Mouse (Mus musculus) intestine, embryonic 14.5 days (tissue): ENCODE data around the gene Stoml2. TPM values are rescaled to one million over a fixed set of nuclear protein-coding genes. Genes with fewer than 3 reads are reported as not detected.

Experiments used
- ATAC-seq: fragments of 200-750 bp; cut with Nextera tagmentation; replicated peaks from 2 replicates; pipeline ENCODE4 v1.8.0; 2017; ENCODE audit warnings: low read depth, moderate number of reproducible peaks, moderate TSS enrichment, moderate library complexity; ENCODE audit not compliant: low FRiP score, low TSS enrichment
- DNase-seq: peaks from one replicate; pipeline ENCODE4 v3.0.0-alpha.2; 2018; ENCODE audit warnings: low spot score
- H3K27ac ChIP-seq: fragments of 300-500 bp; sonication (generic); 2 replicates; pipeline ENCODE4 v1.5.1; 2014; ENCODE audit warnings: low read depth, mild to moderate bottlenecking, control low read depth
- H3K27me3 ChIP-seq: fragments of 300-500 bp; sonication (generic); replicated peaks from 2 replicates; pipeline ENCODE4 v1.6.1; 2014; ENCODE audit warnings: low read length, control low read depth; ENCODE audit not compliant: control insufficient read depth, insufficient read depth
- H3K36me3 ChIP-seq: fragments of 300-500 bp; sonication (generic); 2 replicates; pipeline ENCODE4 v1.6.1; 2014; ENCODE audit warnings: low read length, control low read depth; ENCODE audit not compliant: control insufficient read depth, insufficient read depth
- H3K4me1 ChIP-seq: fragments of 300-500 bp; sonication (generic); replicated peaks from 2 replicates; pipeline ENCODE4 v1.6.1; 2014; ENCODE audit warnings: low read length, control low read depth, mixed read lengths; ENCODE audit not compliant: control insufficient read depth, insufficient read depth
- H3K4me2 ChIP-seq: fragments of 300-500 bp; sonication (generic); 2 replicates; pipeline ENCODE4 v1.6.1; 2014; ENCODE audit warnings: low read length
- H3K4me3 ChIP-seq: fragments of 300-500 bp; sonication (generic); 2 replicates; pipeline ENCODE4 v1.5.1; 2014; ENCODE audit warnings: low read depth, low read length, control low read depth, mixed read lengths
- H3K9ac ChIP-seq: fragments of 300-500 bp; sonication (generic); 2 replicates; pipeline ENCODE4 v1.6.1; 2014; ENCODE audit warnings: mild to moderate bottlenecking, low read length
- H3K9me3 ChIP-seq: fragments of 300-500 bp; sonication (generic); 2 replicates; pipeline ENCODE4 v1.6.1; 2016; ENCODE audit warnings: low read length, control low read depth; ENCODE audit not compliant: control insufficient read depth
- WGBS: fragments of 180-500 bp; shearing (Covaris S2); extraction: QIAGEN DNeasy Blood & Tissue Kit; methylation state at CpG from one replicate; pipeline ENCODE4 v1.1.7; 2014; 5-methylcytosine and 5-hydroxymethylcytosine counted together
- polyA plus RNA-seq: library from polyadenylated mRNA; unstranded; fragments of >200 nt; fragmentation: Nextera tagmentation; extraction: Ambion mirVana; gene quantifications from 2 replicates; pipeline ENCODE4 v1.2.1, GENCODE M21; 2014

The Stoml2 gene
- polyA plus RNA-seq, 1 experiment from 2014 or later, result 332 TPM

GRCm38 (mm10) chr4:43032501-43032900 is 991 bp upstream of the Stoml2 start:
- ATAC-seq (no peak), DNase-seq (no peak)

GRCm38 (mm10) chr4:43030780-43031230 is 705 bp downstream of the Stoml2 start:
- Histone ChIP-seq H3K4me3 (peak overlapping the region; percentile 87), H3K9me3 (no peaks in the 10 kb centered on the region), H3K9ac (peak overlapping the region; percentile 90), H3K27me3 (no peaks in the 10 kb centered on the region), H3K36me3 (peaks cover 57% of the 10 kb centered on the region), H3K4me1 (peaks cover 9% of the 10 kb centered on the region; the same call in 1 of the 2 replicates), H3K27ac (peak overlapping the region; percentile 83), H3K4me2 (peak overlapping the region; percentile 70)
- ATAC-seq, result peak; percentile 65
- 2% methylated on average over 28 of the region's 28 CpGs for WGBS
- DNase-seq, result no peak

More at GRCm38 (mm10) chr4:43032501-43032900, 991 bp upstream of the Stoml2 start:
- no peak overlapping the region for H3K27ac ChIP-seq
- no peaks in the 10 kb centered on the region for H3K9me3 ChIP-seq
- 93% methylated on average over 1 of the region's 1 CpGs for WGBS
- no peak overlapping the region for H3K4me3 ChIP-seq
- H3K4me2 ChIP-seq, result no peak overlapping the region
- H3K36me3 ChIP-seq, result peaks cover 55% of the 10 kb centered on the region
- H3K27me3 ChIP-seq, result no peaks in the 10 kb centered on the region
- peaks cover 9% of the 10 kb centered on the region; the same call in 1 of the 2 replicates for H3K4me1 ChIP-seq
- H3K9ac ChIP-seq, result no peak overlapping the region

- H3K27ac ChIP-seq, result no peak overlapping the region
- no peaks in the 10 kb centered on the region for H3K27me3 ChIP-seq
- H3K36me3 ChIP-seq, result peaks cover 55% of the 10 kb centered on the region
- no peak for ATAC-seq
- peak overlapping the region; percentile 70 for H3K4me2 ChIP-seq
- no peaks in the 10 kb centered on the region for H3K9me3 ChIP-seq
- H3K4me1 ChIP-seq, result peaks cover 9% of the 10 kb centered on the region; the same call in 1 of the 2 replicates
- H3K4me3 ChIP-seq, result peak overlapping the region; percentile 87
- H3K9ac ChIP-seq, result peak overlapping the region; percentile 90
- 71% methylated on average over 9 of the region's 9 CpGs for WGBS
- no peak for DNase-seq
These were observed 1.2 kb downstream of the Stoml2 start for GRCm38 (mm10) chr4:43030352-43030751.

- no peak overlapping the region for H3K4me2 ChIP-seq
- DNase-seq (no peak), ATAC-seq (no peak)
- no peak overlapping the region for H3K4me3 ChIP-seq
- H3K9me3 ChIP-seq, result no peaks in the 10 kb centered on the region
- H3K27me3 ChIP-seq, result no peaks in the 10 kb centered on the region
- H3K36me3 ChIP-seq, result peaks cover 53% of the 10 kb centered on the region
- peaks cover 10% of the 10 kb centered on the region for H3K4me1 ChIP-seq
- WGBS, result 94% methylated on average over 9 of the region's 9 CpGs
- H3K27ac ChIP-seq, result no peak overlapping the region
- no peak overlapping the region for H3K9ac ChIP-seq
These were observed 1.8 kb downstream of the Stoml2 start for GRCm38 (mm10) chr4:43029749-43030148.

GRCm38 (mm10) chr4:43029121-43029520 is 2.4 kb downstream of the Stoml2 start:
- H3K27me3 ChIP-seq, result no peaks in the 10 kb centered on the region
- no peak overlapping the region for H3K27ac ChIP-seq
- peaks cover 16% of the 10 kb centered on the region for H3K4me1 ChIP-seq
- WGBS, result 90% methylated on average over 7 of the region's 7 CpGs
- ATAC-seq (no peak), DNase-seq (no peak)
- H3K36me3 ChIP-seq, result peaks cover 48% of the 10 kb centered on the region
- H3K4me2 ChIP-seq, result no peak overlapping the region
- no peak overlapping the region for H3K4me3 ChIP-seq
- H3K9me3 ChIP-seq, result no peaks in the 10 kb centered on the region
- no peak overlapping the region for H3K9ac ChIP-seq

GRCm38 (mm10) chr4:43025084-43025960 is 6.2 kb downstream of the Stoml2 start, which contains the start of gene Pigo:
TSS of gene Pigo (minus strand) at chr4:43025819.
- Histone ChIP-seq H3K4me1 (peaks cover 11% of the 10 kb centered on the region), H3K9ac (peak within 1 kb of the TSS; percentile 60), H3K27me3 (no peaks in the 10 kb centered on the region), H3K9me3 (no peaks in the 10 kb centered on the region), H3K4me2 (peak within 1 kb of the TSS; percentile 90), H3K4me3 (peak within 1 kb of the TSS; percentile 64), H3K27ac (peak within 1 kb of the TSS; percentile 79), H3K36me3 (peaks cover 73% of the 10 kb centered on the region)
- DNase-seq (peak; percentile 98), ATAC-seq (peak; percentile 92)
- 6% methylated on average over 42 of the region's 42 CpGs for WGBS

- Histone ChIP-seq H3K4me2 (peak overlapping the region; percentile 90), H3K9me3 (no peaks in the 10 kb centered on the region), H3K9ac (peak overlapping the region; percentile 60), H3K4me1 (peaks cover 8% of the 10 kb centered on the region), H3K27ac (no peak overlapping the region), H3K4me3 (peak overlapping the region; percentile 64), H3K36me3 (peaks cover 76% of the 10 kb centered on the region), H3K27me3 (no peaks in the 10 kb centered on the region)
- DNase-seq (no peak), ATAC-seq (no peak)
- WGBS, result 77% methylated on average over 14 of the region's 14 CpGs
These were observed 6.8 kb downstream of the Stoml2 start for GRCm38 (mm10) chr4:43024673-43025072.

GRCm38 (mm10) chr4:43021341-43021740 is 10.2 kb downstream of the Stoml2 start:
- no peaks in the 10 kb centered on the region for H3K9me3 ChIP-seq
- no peak overlapping the region for H3K4me3 ChIP-seq
- no peak for DNase-seq
- no peak overlapping the region for H3K9ac ChIP-seq
- peaks cover 72% of the 10 kb centered on the region for H3K36me3 ChIP-seq
- H3K4me2 ChIP-seq, result no peak overlapping the region
- 77% methylated on average over 17 of the region's 17 CpGs for WGBS
- H3K27ac ChIP-seq, result no peak overlapping the region
- H3K27me3 ChIP-seq, result no peaks in the 10 kb centered on the region
- ATAC-seq, result no peak
- peaks cover 8% of the 10 kb centered on the region for H3K4me1 ChIP-seq
